Mouse (Mus musculus) spleen, postnatal 10 days (tissue): ENCODE data around the gene Gm20388.

Source experiments
- DNase-seq, 2 experiments: peaks; one replicate each; pipeline ENCODE4 v3.0.0; 2021 to 2022; ENCODE audit warnings: low spot score in 2 of 2

The Gm20388 gene

DNA sequence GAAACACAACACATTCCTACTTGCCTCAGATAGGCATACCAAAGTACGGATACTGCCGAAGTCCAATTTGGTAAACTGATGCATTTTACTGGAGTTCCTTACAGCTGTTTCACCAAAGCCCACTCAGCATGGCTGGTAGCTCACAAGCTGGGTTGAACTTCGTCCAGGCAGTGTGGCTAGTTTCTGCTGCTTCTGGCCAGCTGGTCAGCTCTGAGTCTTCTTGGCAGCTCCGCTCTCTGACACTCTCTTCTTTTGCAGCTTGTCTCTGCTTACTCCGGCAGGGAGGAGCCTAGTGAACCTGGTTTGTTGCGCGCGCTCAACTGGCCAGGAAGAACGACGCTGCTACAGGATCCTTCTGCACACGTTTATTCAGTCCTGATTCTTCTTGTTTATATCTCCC lies 3725.0 kb downstream of the Gm20388 start:
- DNase-seq, result no peak

- peak in 1 of 2 experiments; percentile 38 for DNase-seq
These were observed 3732.8 kb downstream of the Gm20388 start for GRCm38 (mm10) chr8:123643330-123644051.

DNA sequence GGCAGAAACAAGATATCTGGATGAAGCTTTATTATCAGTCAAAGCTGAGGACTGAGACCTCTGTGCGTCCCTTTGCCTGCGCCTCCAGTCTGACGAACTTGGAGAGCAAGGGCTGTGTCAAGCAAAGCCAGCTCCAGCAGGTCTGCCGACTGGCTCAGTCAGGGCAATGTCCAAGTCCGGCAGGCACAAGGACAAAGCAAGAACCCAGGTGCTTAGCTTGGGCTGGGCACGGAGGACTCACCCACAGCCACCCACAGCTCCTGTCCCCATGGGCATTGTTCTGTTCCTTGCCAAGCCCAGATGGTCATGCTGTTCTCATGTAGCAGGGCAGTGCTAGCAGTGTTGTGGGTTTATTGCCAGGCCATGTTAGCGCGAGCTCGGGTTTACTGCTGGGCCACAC lies 3734.6 kb downstream of the Gm20388 start:
- no peak for DNase-seq

DNA sequence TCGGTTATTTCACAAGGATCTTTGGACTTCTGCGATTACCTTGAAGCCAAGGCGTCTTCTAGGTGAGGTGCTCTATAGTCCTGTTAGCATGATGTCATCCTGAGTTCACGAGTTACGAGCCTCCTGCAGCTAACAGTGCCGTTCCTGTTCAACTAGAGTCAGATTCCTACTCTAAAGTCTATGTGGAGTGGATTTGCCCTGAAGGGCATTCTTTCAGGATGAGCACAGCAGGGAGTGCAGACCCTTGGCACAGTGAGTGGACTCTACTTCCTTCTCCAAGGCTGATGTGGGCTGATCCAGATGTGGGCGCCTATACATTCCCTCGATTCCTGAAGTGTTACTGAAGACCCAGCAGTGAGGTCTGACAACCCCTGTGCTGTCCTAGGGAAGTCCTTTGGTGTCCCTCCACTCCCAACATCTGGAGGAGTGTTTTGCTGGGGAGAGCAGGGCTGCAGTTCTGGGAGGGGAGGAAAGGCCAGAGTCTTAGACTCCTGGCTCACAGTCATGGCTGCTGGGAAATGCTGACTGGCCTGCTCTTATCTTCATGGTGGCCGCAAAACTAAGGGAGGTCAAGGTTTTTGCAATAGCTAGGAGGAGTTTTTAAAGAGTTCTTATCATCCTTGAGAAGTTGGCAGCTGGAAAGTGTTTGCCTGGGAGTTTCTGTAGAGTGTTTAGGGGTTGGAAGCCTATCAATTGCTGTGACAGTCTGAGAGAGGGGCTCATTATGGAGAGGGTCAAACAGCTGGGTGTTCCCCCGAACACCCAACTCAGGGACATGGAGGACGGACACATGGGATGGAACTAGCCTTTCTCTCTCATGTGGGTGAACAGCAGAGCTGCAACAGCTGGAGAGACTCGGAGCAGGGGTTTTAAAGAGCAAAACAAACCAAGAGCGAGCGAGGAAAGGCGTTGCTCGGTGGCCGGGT lies 3737.9 kb downstream of the Gm20388 start:
- no peak for DNase-seq

DNA sequence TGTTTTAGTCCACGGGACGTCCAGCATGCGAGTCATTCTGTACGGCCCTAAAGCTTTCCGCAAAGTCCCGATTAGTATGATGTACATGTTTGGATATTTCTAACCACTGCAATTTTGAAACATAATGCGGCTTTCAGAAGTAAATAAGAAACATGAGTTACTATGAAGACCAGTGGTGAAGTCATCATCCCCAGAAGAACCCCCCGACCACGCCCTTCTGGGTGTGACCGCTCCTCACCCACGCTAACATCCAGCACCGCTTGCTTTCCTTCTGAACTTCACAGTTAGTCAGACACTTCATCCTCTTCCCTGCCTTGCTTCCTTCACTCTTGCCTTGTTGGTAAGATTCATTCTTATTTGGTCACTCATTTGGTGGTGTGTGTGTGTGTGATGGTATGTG lies 3738.8 kb downstream of the Gm20388 start:
- no peak for DNase-seq

GRCm38 (mm10) chr8:123651390-123652098 lies 3740.9 kb downstream of the Gm20388 start:
- no peak for DNase-seq

- no peak for DNase-seq
These were observed 3742.0 kb downstream of the Gm20388 start for GRCm38 (mm10) chr8:123652641-123653040.

- DNase-seq, result peak; percentile 30 to 78
These were observed 3742.8 kb downstream of the Gm20388 start, which contains the start of gene Rhou for GRCm38 (mm10) chr8:123653308-123653993. Gene Rhou, plus strand, starts transcription at chr8:123653929.

DNA sequence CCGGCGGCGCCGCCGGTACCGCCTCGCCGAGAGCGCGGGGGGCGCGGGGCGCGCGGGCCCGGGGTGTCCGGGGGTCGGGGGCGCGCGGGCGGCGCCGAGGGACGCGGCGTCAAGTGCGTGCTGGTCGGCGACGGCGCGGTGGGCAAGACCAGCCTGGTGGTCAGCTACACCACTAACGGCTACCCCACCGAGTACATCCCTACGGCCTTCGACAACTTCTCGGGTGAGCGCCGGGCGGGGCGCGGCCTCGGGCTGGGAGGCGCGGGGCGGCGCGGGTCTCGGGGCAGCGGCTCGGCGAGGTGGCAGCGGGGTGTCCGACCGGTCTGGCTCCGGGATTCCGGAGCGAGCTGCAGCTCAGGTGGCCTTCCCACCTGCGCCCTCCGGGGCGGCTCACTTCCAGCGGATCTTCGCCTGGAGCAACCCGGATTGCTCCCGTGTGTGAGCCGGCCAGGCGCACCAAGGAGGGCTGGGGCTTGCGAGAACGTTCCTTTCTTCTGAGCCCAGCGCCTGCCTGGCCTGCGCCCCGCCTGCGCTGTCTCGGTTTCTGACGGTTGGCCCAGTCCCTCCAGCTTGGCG lies 3743.4 kb downstream of the Gm20388 start:
- DNase-seq, result peak; percentile 17 to 21

- DNase-seq, result no peak
These were observed 3744.1 kb downstream of the Gm20388 start for GRCm38 (mm10) chr8:123654763-123655162.

GRCm38 (mm10) chr8:123655351-123655779 lies 3744.7 kb downstream of the Gm20388 start:
- no peak for DNase-seq

GRCm38 (mm10) chr8:123657826-123658225 lies 3747.2 kb downstream of the Gm20388 start:
- no peak for DNase-seq

- no peak for DNase-seq
These were observed 3748.9 kb downstream of the Gm20388 start for GRCm38 (mm10) chr8:123659469-123660057.

DNA sequence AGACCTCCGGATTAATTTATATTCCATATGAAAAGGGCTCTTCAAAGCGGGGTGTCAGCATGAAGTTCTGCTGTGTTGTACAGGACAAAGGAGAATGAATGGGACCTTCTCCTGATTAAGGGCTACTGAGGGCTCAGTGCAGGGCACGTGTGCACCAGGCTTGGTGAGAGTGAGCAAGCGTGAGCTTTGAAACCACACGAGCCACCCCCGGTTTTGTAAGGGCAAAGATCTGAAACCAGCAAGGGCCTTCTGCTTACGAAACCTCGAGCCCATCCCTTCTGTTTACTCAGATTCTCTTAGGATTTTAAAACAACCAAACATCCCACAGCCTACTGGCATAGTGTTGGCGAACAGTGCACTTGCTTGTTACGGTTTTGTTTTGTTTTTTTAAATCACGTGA lies 3750.9 kb downstream of the Gm20388 start:
- no peak for DNase-seq

DNA sequence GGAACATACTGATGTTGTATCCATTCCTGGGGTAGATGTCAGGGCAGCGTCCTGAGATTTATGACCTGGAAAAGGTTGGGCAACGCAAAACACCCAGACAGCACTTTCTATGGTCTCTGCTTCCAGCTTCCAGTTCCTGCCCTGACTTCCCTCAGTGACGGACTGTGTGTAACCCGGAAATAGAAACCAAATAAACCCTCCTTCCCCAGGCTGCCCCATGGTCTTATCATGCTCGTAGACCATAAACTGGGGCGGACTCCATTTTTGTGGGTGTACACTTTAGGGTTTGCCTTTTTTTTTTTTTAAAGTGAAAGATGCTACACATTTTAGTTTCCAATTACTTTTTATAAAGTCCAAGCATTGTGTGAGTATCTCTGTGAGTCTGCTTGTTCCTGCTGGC lies 3754.9 kb downstream of the Gm20388 start:
- DNase-seq, result no peak

GRCm38 (mm10) chr8:123666832-123667231 lies 3756.2 kb downstream of the Gm20388 start:
- no peak for DNase-seq

GRCm38 (mm10) chr8:123668681-123669080 lies 3758.0 kb downstream of the Gm20388 start:
- no peak for DNase-seq

- DNase-seq, result no peak
These were observed 3760.1 kb downstream of the Gm20388 start for GRCm38 (mm10) chr8:123670766-123671165.

- no peak for DNase-seq
These were observed 3760.8 kb downstream of the Gm20388 start for GRCm38 (mm10) chr8:123671454-123671853.

DNA sequence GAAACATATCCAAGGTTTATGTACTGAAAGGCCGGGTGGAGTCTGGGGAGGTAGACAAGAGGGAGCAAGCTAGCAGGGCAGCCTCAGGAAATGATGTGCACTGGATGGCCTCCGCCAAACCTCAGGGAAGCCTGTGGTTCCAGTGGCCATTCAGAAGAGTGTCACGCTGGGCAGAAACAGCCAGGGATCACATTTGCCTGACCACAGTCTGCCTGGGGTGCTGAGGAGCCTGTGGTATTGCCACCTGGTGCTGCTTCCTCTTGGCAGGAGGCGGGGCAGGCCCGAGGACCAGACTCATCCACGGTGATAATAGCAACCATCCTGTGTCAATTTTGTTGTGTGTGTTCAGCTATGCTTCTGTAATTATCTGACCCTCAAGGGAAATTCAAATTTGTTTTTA lies 3762.0 kb downstream of the Gm20388 start:
- no peak for DNase-seq

DNA sequence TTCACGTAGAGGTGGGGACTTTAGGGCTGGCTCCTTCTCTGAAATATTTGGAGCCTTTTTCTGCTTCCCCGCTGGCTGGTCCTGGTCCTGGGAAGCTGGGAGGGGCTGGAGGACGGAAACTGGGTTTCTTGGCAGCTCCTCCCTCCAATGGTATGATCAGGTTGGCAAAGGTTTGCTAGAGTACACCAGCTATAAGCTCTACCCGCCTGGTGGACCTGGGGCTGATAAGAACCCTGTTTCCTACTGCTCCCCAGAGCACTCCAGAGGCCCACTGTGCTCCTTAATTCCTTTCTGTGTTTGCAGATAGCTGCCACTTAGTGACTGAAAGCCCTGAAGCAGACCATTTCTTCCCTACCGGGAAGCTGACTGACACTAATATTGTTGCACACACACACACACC lies 3765.0 kb downstream of the Gm20388 start:
- no peak for DNase-seq
